Comparison of ENCODE assay signal across 22 mouse cellular contexts in genomic region chr1:193238426-193238825, GRCm38 (mm10). TPM values are rescaled to one million over a fixed set of nuclear protein-coding genes. Genes with fewer than 3 reads are reported as not detected.
DNase-seq lines count a peak whose midpoint lies in the region; ATAC-seq lines count a peak whose summit lies in the region.
"Had no signal": no experiment of that assay in that cellular context is flagged by ENCODE, and none has a peak within 500 bp of the region (broad histone marks: within the 10 kb centered on the region; RNA-seq: fewer than 3 reads in every experiment).

No protein-coding gene starts in this region.

- H3K4me1 ChIP-seq in hindbrain, embryonic 16.5 days (ENCODE audit: control insufficient read depth, insufficient read depth, low read depth, low read length): no peaks in the 10 kb centered on the region
- no peaks in the 10 kb centered on the region for H3K4me1 ChIP-seq in hindbrain, embryonic 11.5 days (replicated peaks; ENCODE audit: control insufficient read depth, insufficient read depth, low read length)
- H3K4me1 ChIP-seq: forebrain, embryonic 12.5 days; intestine, embryonic 15.5 days; neural tube, embryonic 12.5 days had no signal

- no peak overlapping the region for H3K4me2 ChIP-seq in hindbrain, embryonic 16.5 days (ENCODE audit: low read length)
- H3K4me2 ChIP-seq in hindbrain, embryonic 11.5 days (replicated peaks; ENCODE audit: low read depth, low read length): no peak overlapping the region
- H3K4me2 ChIP-seq: embryonic facial prominence, embryonic 12.5 days; forebrain, embryonic 12.5 days; hindbrain, embryonic 14.5 days; intestine, embryonic 15.5 days; lung, embryonic 15.5 days; neural tube, embryonic 12.5 days had no signal

- DNase-seq in hindbrain, embryonic 11.5 days (ENCODE audit: low spot score): no peak
- peak; percentile 33 to 41 for DNase-seq in layer of hippocampus, postnatal 10 days (ENCODE audit: low spot score in 2 of 2)
- no peak for DNase-seq in layer of hippocampus, adult 11-12 months (ENCODE audit: low spot score)
- peak; percentile 13 for DNase-seq in right cerebral cortex, adult 18-20 months
- no peak for DNase-seq in right cerebral cortex, adult 2 months (ENCODE audit: low spot score in 2 of 2)
- no peak for DNase-seq in gastrocnemius, adult 18-20 months (ENCODE audit: low spot score)
- DNase-seq: adrenal gland, adult 2 months; cerebellum, postnatal 25 days; gastrocnemius, adult 2 months; kidney, adult 9 months; kidney, postnatal 4 days; lung, postnatal 4 days; spleen, adult 18-20 months had no signal

- ATAC-seq in hindbrain, embryonic 16.5 days: peak; percentile 82
- ATAC-seq in hindbrain, embryonic 11.5 days (ENCODE audit: low FRiP score): no peak
- ATAC-seq: intestine, embryonic 15.5 days had no signal

- H3K9ac ChIP-seq in hindbrain, embryonic 16.5 days (ENCODE audit: low read depth, low read length): no peak overlapping the region
- no peak overlapping the region for H3K9ac ChIP-seq in hindbrain, embryonic 11.5 days (ENCODE audit: low read depth, low read length)
- H3K9ac ChIP-seq: embryonic facial prominence, embryonic 12.5 days; forebrain, embryonic 12.5 days; hindbrain, embryonic 14.5 days; intestine, embryonic 15.5 days; liver, embryonic 14.5 days; lung, embryonic 15.5 days; neural tube, embryonic 12.5 days had no signal

- no peak overlapping the region for H3K27ac ChIP-seq in hindbrain, embryonic 16.5 days (ENCODE audit: low read depth, low read length)
- no peak overlapping the region for H3K27ac ChIP-seq in hindbrain, embryonic 11.5 days (ENCODE audit: low read depth, low read length)
- H3K27ac ChIP-seq: embryonic facial prominence, embryonic 12.5 days; forebrain, embryonic 12.5 days; gastrocnemius, adult 2 months; hindbrain, embryonic 14.5 days; intestine, embryonic 15.5 days; liver, embryonic 14.5 days; lung, embryonic 15.5 days; neural tube, embryonic 12.5 days had no signal

- H3K36me3 ChIP-seq in hindbrain, embryonic 16.5 days (ENCODE audit: control insufficient read depth, insufficient read depth, low read length): no peaks in the 10 kb centered on the region
- no peaks in the 10 kb centered on the region for H3K36me3 ChIP-seq in hindbrain, embryonic 11.5 days (ENCODE audit: control insufficient read depth, insufficient read depth, low read length)
- H3K36me3 ChIP-seq: embryonic facial prominence, embryonic 12.5 days; forebrain, embryonic 12.5 days; intestine, embryonic 15.5 days; lung, embryonic 15.5 days; neural tube, embryonic 12.5 days had no signal

- H3K27me3 ChIP-seq in hindbrain, embryonic 16.5 days (replicated peaks; ENCODE audit: control insufficient read depth, insufficient read depth, low read length): no peaks in the 10 kb centered on the region
- H3K27me3 ChIP-seq in hindbrain, embryonic 11.5 days (ENCODE audit: control insufficient read depth, insufficient read depth, low read length): no peaks in the 10 kb centered on the region
- H3K27me3 ChIP-seq: embryonic facial prominence, embryonic 12.5 days; forebrain, embryonic 12.5 days; intestine, embryonic 15.5 days; lung, embryonic 15.5 days; neural tube, embryonic 12.5 days had no signal

- no peak overlapping the region for H3K4me3 ChIP-seq in hindbrain, embryonic 16.5 days (ENCODE audit: low read length)
- no peak overlapping the region for H3K4me3 ChIP-seq in hindbrain, embryonic 11.5 days (ENCODE audit: low read depth, low read length)
- H3K4me3 ChIP-seq: embryonic facial prominence, embryonic 12.5 days; forebrain, embryonic 12.5 days; gastrocnemius, adult 2 months; intestine, embryonic 15.5 days; lung, embryonic 15.5 days; neural tube, embryonic 12.5 days had no signal

- H3K9me3 ChIP-seq in hindbrain, embryonic 16.5 days (ENCODE audit: control insufficient read depth, low read length): no peaks in the 10 kb centered on the region
- H3K9me3 ChIP-seq in hindbrain, embryonic 11.5 days (ENCODE audit: control insufficient read depth, low read length): no peaks in the 10 kb centered on the region
- H3K9me3 ChIP-seq: embryonic facial prominence, embryonic 12.5 days; forebrain, embryonic 12.5 days; intestine, embryonic 15.5 days; lung, embryonic 15.5 days; neural tube, embryonic 12.5 days had no signal

- WGBS in hindbrain, embryonic 16.5 days: 39% methylated on average over 4 of the region's 4 CpGs
- WGBS in hindbrain, embryonic 11.5 days: 58% methylated on average over 4 of the region's 4 CpGs

RNA-seq across cellular contexts. Expression of gene Hsd11b1, which starts 25.4 kb away (rescaled TPM):
- polyA plus RNA-seq in hindbrain, embryonic 16.5 days (2015; fragmentation: Nextera tagmentation; extraction: Ambion mirVana): 0.34 and 0.89 TPM in 2 replicates
- 0.54 TPM in 1 of 2 replicates, not detected in the other for polyA plus RNA-seq in hindbrain, embryonic 11.5 days (2014; fragmentation: Nextera tagmentation; extraction: Ambion mirVana)
- total RNA-seq in layer of hippocampus, postnatal 10 days (2021): 10 to 100 TPM; 31.5 to 35.3 TPM
- total RNA-seq in gastrocnemius, adult 18-20 months (2021): 1 to 10 TPM; 5.3 to 9.5 TPM
- total RNA-seq: MEL had no signal
- polyA plus RNA-seq: forebrain, embryonic 12.5 days; hindbrain, embryonic 14.5 days; neural tube, embryonic 12.5 days had no signal

RNA-seq across cellular contexts. Expression of gene Lamb3, which starts 30.9 kb away (rescaled TPM):
- polyA plus RNA-seq in hindbrain, embryonic 16.5 days (2015; fragmentation: Nextera tagmentation; extraction: Ambion mirVana): 0.29 and 0.56 TPM in 2 replicates
- polyA plus RNA-seq in hindbrain, embryonic 11.5 days (2014; fragmentation: Nextera tagmentation; extraction: Ambion mirVana): 0.12 and 0.38 TPM in 2 replicates
- 1 to 10 TPM; 1.2 to 1.8 TPM for total RNA-seq in layer of hippocampus, postnatal 10 days (2021)
- total RNA-seq in gastrocnemius, adult 18-20 months (2021): 1 to 10 TPM; 2.4 to 3.2 TPM

RNA-seq across cellular contexts. Expression of gene G0s2, which starts 34.6 kb away (rescaled TPM):
- 8.9 and 10.5 TPM in 2 replicates for polyA plus RNA-seq in hindbrain, embryonic 16.5 days (2015; fragmentation: Nextera tagmentation; extraction: Ambion mirVana)
- 6.3 and 7.5 TPM in 2 replicates for polyA plus RNA-seq in hindbrain, embryonic 11.5 days (2014; fragmentation: Nextera tagmentation; extraction: Ambion mirVana)
- 1 to 10 TPM; 6.7 to 9.3 TPM for total RNA-seq in layer of hippocampus, postnatal 10 days (2021)
- 10 to 100 TPM; 10.7 to 19.6 TPM for total RNA-seq in gastrocnemius, adult 18-20 months (2021)
- total RNA-seq: MEL had no signal

RNA-seq across cellular contexts. Expression of gene Traf3ip3, which starts 36.9 kb away (rescaled TPM):
- 1.9 and 4.0 TPM in 2 replicates for polyA plus RNA-seq in hindbrain, embryonic 16.5 days (2015; fragmentation: Nextera tagmentation; extraction: Ambion mirVana)
- polyA plus RNA-seq in hindbrain, embryonic 11.5 days (2014; fragmentation: Nextera tagmentation; extraction: Ambion mirVana): 1.9 and 2.3 TPM in 2 replicates
- 1 to 10 TPM; 2.7 to 3.0 TPM for total RNA-seq in layer of hippocampus, postnatal 10 days (2021)
- 1 to 10 TPM in 1 of 2 experiments, under 1 TPM in 1; 0.55 to 1.9 TPM for total RNA-seq in gastrocnemius, adult 18-20 months (2021)

Comparison
In these comparisons a context has a peak if more than half of its experiments do, and no peak if none do; other contexts are left out.
1. DNase-seq: peak in layer of hippocampus, postnatal 10 days (2 of 2) and right cerebral cortex, adult 18-20 months (single experiment); none in hindbrain, embryonic 11.5 days (single experiment), layer of hippocampus, adult 11-12 months (single experiment), right cerebral cortex, adult 2 months (0 of 2) and gastrocnemius, adult 18-20 months (single experiment).